Mouse (Mus musculus): ENCODE data around the gene Ebf3.

The Ebf3 gene

GRCm38 (mm10) chr7:137206770-137207285 is 107.4 kb downstream of the Ebf3 start:
- no peak for DNase-seq (ENCODE audit: low read depth)

- DNase-seq (ENCODE audit: low read depth) = no peak
Observed at GRCm38 (mm10) chr7:137199533-137199932, 114.7 kb downstream of the Ebf3 start.

- DNase-seq (ENCODE audit: low read depth) = no peak
Observed at GRCm38 (mm10) chr7:137198921-137199320, 115.3 kb downstream of the Ebf3 start.

- no peak for DNase-seq (ENCODE audit: low read depth)
Observed at GRCm38 (mm10) chr7:137197118-137198030, 116.9 kb downstream of the Ebf3 start.

- DNase-seq (ENCODE audit: low read depth) = no peak
Observed at GRCm38 (mm10) chr7:137196536-137196935, 117.7 kb downstream of the Ebf3 start.

- no peak for DNase-seq (ENCODE audit: low read depth)
Observed at GRCm38 (mm10) chr7:137192776-137193278, 121.4 kb downstream of the Ebf3 start.

- DNase-seq (ENCODE audit: low read depth) = no peak
Observed at GRCm38 (mm10) chr7:137191889-137192288, 122.4 kb downstream of the Ebf3 start.

- DNase-seq (ENCODE audit: low read depth) = no peak
Observed at GRCm38 (mm10) chr7:137172278-137172677, 142.0 kb downstream of the Ebf3 start.

- no peak for DNase-seq (ENCODE audit: low read depth)
Observed at GRCm38 (mm10) chr7:137159086-137159485, 155.2 kb downstream of the Ebf3 start.

- no peak for DNase-seq (ENCODE audit: low read depth)
Observed at GRCm38 (mm10) chr7:137154623-137155022, 159.6 kb downstream of the Ebf3 start.

GRCm38 (mm10) chr7:137151854-137152253 is 162.4 kb downstream of the Ebf3 start:
- DNase-seq (ENCODE audit: low read depth) = no peak

- DNase-seq (ENCODE audit: low read depth) = no peak
Observed at GRCm38 (mm10) chr7:137147101-137147500, 167.1 kb downstream of the Ebf3 start.

Measured in c-Kit-positive CD71-negative TER-119-negative erythroid progenitor cells, embryonic 14.5 days (primary cell).